25 mouse cellular contexts compared by ENCODE assay signal in the genomic region with DNA sequence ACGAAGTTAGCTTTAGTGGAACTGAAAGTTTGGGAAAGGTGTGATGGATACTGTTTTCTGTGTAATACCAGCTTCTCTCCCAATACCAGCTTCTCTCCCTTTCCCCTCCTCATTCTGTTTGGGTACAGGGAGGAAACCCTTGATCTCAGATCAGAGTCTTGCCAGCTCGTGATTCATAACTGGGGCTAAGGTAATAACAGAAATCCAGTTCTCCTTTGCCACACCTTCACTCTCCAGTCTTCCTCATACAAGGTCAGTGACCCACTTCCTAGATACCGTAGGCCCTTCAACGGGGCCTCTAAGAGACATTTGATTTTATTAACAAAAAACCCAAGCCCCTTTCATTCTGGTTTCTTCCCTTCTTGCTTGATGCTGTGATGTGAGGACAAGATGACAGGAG.
"Had no signal": no experiment of that assay in that cellular context is flagged by ENCODE, and none has a peak within 500 bp of the region (broad histone marks: within the 10 kb centered on the region; RNA-seq: fewer than 3 reads in every experiment).

No protein-coding gene starts in this region.

- H3K4me2 ChIP-seq: heart, embryonic 12.5 days; hindbrain, embryonic 12.5 days; hindbrain, embryonic 14.5 days; kidney, embryonic 15.5 days; limb, embryonic 13.5 days; limb, embryonic 15.5 days had no signal

- DNase-seq: gastrocnemius, adult 2 months; gastrocnemius, postnatal 10 days; gastrocnemius, postnatal 25 days; heart, adult 18-20 months; heart, postnatal 10 days; heart, postnatal 4 days; kidney, adult 11 months; kidney, adult 2 months; kidney, adult 9 months; kidney, postnatal 14 days; kidney, postnatal 36 days; left cerebral cortex, postnatal 4 days had no signal

- H3K9ac ChIP-seq: heart, embryonic 12.5 days; hindbrain, embryonic 12.5 days; hindbrain, embryonic 14.5 days; kidney, embryonic 15.5 days; limb, embryonic 13.5 days; limb, embryonic 15.5 days had no signal

- H3K9me3 ChIP-seq: heart, embryonic 10.5 days; heart, embryonic 12.5 days; hindbrain, embryonic 10.5 days; hindbrain, embryonic 12.5 days; kidney, embryonic 15.5 days; limb, embryonic 13.5 days; limb, embryonic 15.5 days had no signal

- H3K27ac ChIP-seq: gastrocnemius, adult 2 months; heart, embryonic 10.5 days; hindbrain, embryonic 10.5 days; hindbrain, embryonic 12.5 days; hindbrain, embryonic 14.5 days; kidney, embryonic 15.5 days; kidney, postnatal 0 days; layer of hippocampus, adult 2 months; left cerebral cortex, adult 2 months; limb, embryonic 13.5 days; limb, embryonic 15.5 days had no signal

- ATAC-seq: hindbrain, embryonic 16.5 days; inflammation-experienced regulatory T-cells, adult 6 months had no signal

- H3K4me3 ChIP-seq: gastrocnemius, adult 2 months; heart, embryonic 10.5 days; heart, embryonic 12.5 days; hindbrain, embryonic 10.5 days; hindbrain, embryonic 12.5 days; kidney, embryonic 15.5 days; layer of hippocampus, adult 2 months; left cerebral cortex, adult 2 months; limb, embryonic 13.5 days; limb, embryonic 15.5 days had no signal

- H3K36me3 ChIP-seq: heart, embryonic 10.5 days; heart, embryonic 12.5 days; hindbrain, embryonic 10.5 days; hindbrain, embryonic 12.5 days; kidney, embryonic 15.5 days; limb, embryonic 13.5 days; limb, embryonic 15.5 days had no signal

- H3K27me3 ChIP-seq: heart, embryonic 12.5 days; hindbrain, embryonic 12.5 days; kidney, embryonic 15.5 days; limb, embryonic 13.5 days; limb, embryonic 15.5 days had no signal
